Mouse (Mus musculus) cerebellum, adult (tissue): ENCODE data around the gene Inpp4a.

Experiments
- ATAC-seq: cut with Nextera tagmentation; 2 replicates; pipeline ENCODE4 v1.9.2; 2017; ENCODE audit warnings: mild to moderate bottlenecking, moderate library complexity, mixed read lengths; ENCODE audit not compliant: insufficient number of reproducible peaks, low FRiP score, low TSS enrichment

Inpp4a gene

GRCm38 (mm10) chr1:37318558-37318957 is 18.9 kb downstream of the Inpp4a start:
- ATAC-seq = no peak

- no peak for ATAC-seq
These were observed 23.0 kb downstream of the Inpp4a start for GRCm38 (mm10) chr1:37322690-37323089.

GRCm38 (mm10) chr1:37323208-37323607 is 23.5 kb downstream of the Inpp4a start:
- ATAC-seq = no peak

- no peak for ATAC-seq
These were observed 24.9 kb downstream of the Inpp4a start for GRCm38 (mm10) chr1:37324569-37324968.

- no peak for ATAC-seq
These were observed 27.6 kb downstream of the Inpp4a start for GRCm38 (mm10) chr1:37327311-37327710.

- no peak for ATAC-seq
These were observed 29.5 kb downstream of the Inpp4a start for GRCm38 (mm10) chr1:37329132-37329531.

GRCm38 (mm10) chr1:37329831-37330230 is 30.2 kb downstream of the Inpp4a start:
- no peak for ATAC-seq

GRCm38 (mm10) chr1:37332756-37333155 is 33.1 kb downstream of the Inpp4a start:
- ATAC-seq = no peak

GRCm38 (mm10) chr1:37333741-37334440 is 34.2 kb downstream of the Inpp4a start:
- ATAC-seq = no peak

GRCm38 (mm10) chr1:37336022-37336421 is 36.4 kb downstream of the Inpp4a start:
- ATAC-seq = no peak

GRCm38 (mm10) chr1:37336794-37337193 is 37.1 kb downstream of the Inpp4a start:
- ATAC-seq = no peak

GRCm38 (mm10) chr1:37337273-37337672 is 37.6 kb downstream of the Inpp4a start:
- ATAC-seq = no peak; the same call in 1 of the 2 replicates

GRCm38 (mm10) chr1:37339144-37339543 is 39.5 kb downstream of the Inpp4a start:
- no peak for ATAC-seq

GRCm38 (mm10) chr1:37341347-37341746 is 41.7 kb downstream of the Inpp4a start:
- no peak for ATAC-seq

- peak; percentile 79 for ATAC-seq
These were observed 42.2 kb downstream of the Inpp4a start for GRCm38 (mm10) chr1:37341914-37342313.

- no peak for ATAC-seq
These were observed 42.9 kb downstream of the Inpp4a start for GRCm38 (mm10) chr1:37342524-37342923.

GRCm38 (mm10) chr1:37343265-37343664 is 43.6 kb downstream of the Inpp4a start:
- ATAC-seq = no peak

- no peak for ATAC-seq
These were observed 44.7 kb downstream of the Inpp4a start for GRCm38 (mm10) chr1:37344223-37344916.

- peak; percentile 73 for ATAC-seq
These were observed 47.9 kb downstream of the Inpp4a start for GRCm38 (mm10) chr1:37347361-37348080.

- ATAC-seq = no peak
These were observed 51.4 kb downstream of the Inpp4a start for GRCm38 (mm10) chr1:37350886-37351651.
